Mouse (Mus musculus) midbrain, embryonic 10.5 days (tissue): ENCODE results near the gene Crtam. TPM values are rescaled to one million over a fixed set of nuclear protein-coding genes. Genes with fewer than 3 reads are reported as not detected.

ENCODE experiments used
- DNase-seq: peaks from one replicate; pipeline ENCODE4 v3.0.0-alpha.2; 2017; ENCODE audit warnings: low spot score
- H3K27ac ChIP-seq: fragments of 300-500 bp; sonication (generic); replicated peaks from 2 replicates; pipeline ENCODE4 v1.5.1; 2016; ENCODE audit warnings: mild to moderate bottlenecking
- H3K27me3 ChIP-seq: fragments of 300-500 bp; sonication (generic); 2 replicates; pipeline ENCODE4 v1.6.1; 2016; ENCODE audit warnings: low read depth, mild to moderate bottlenecking; ENCODE audit not compliant: poor library complexity, severe bottlenecking
- H3K36me3 ChIP-seq: fragments of 300-500 bp; sonication (generic); 2 replicates; pipeline ENCODE4 v1.6.1; 2016; ENCODE audit warnings: mild to moderate bottlenecking, moderate library complexity
- H3K4me1 ChIP-seq: fragments of 300-500 bp; sonication (generic); 2 replicates; pipeline ENCODE4 v1.6.1; 2016
- H3K4me3 ChIP-seq: fragments of 300-500 bp; sonication (generic); 2 replicates; pipeline ENCODE4 v1.5.1; 2016; ENCODE audit warnings: mild to moderate bottlenecking, moderate library complexity
- H3K9me3 ChIP-seq: fragments of 300-500 bp; sonication (generic); replicated peaks from 2 replicates; pipeline ENCODE4 v1.6.1; 2016; ENCODE audit warnings: mild to moderate bottlenecking
- WGBS: fragments of 180-500 bp; shearing (Covaris S2); methylation state at CpG from one replicate; pipeline ENCODE4 v1.1.7; 2016; 5-methylcytosine and 5-hydroxymethylcytosine counted together
- polyA plus RNA-seq: library from polyadenylated mRNA; unstranded; fragments of >200 nt; fragmentation: Nextera tagmentation; extraction: Ambion mirVana; gene quantifications from 2 replicates; pipeline ENCODE4 v1.2.1, GENCODE M21; 2016

The Crtam gene
- polyA plus RNA-seq, 1 experiment from 2014 or later, result not detected

- peak; percentile 31 for DNase-seq
- WGBS, result 53% methylated on average over 4 of the region's 4 CpGs
- Histone ChIP-seq H3K36me3 (no peaks in the 10 kb centered on the region), H3K4me3 (no peak overlapping the region), H3K27ac (peak overlapping the region; percentile 74), H3K27me3 (no peaks in the 10 kb centered on the region), H3K9me3 (no peaks in the 10 kb centered on the region), H3K4me1 (peaks cover 11% of the 10 kb centered on the region; the same call in 1 of the 2 replicates)
Measured at GRCm38 (mm10) chr9:40989940-40990588, 14.4 kb downstream of the Crtam start.

DNA sequence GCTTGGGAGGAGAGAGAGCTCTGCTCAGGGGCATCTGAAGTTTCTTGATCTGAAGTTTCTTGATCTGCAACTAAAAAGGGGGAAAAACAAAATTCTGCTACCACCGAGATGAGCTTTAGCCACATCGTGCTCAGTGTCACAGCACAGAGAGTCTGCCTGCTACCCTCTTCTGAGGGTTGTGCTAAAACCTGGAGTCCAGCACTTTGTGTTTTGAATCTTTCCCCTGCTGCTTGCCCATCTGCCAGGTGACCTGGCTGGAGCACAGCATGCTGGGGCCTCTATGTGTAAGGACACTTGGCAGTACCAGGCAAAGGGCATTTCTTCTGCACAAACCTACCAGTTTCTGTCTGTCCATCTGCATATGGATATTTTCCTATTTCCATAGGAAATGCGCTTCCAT is 20.1 kb downstream of the Crtam start:
- no peaks in the 10 kb centered on the region for H3K36me3 ChIP-seq
- no peaks in the 10 kb centered on the region for H3K9me3 ChIP-seq
- H3K4me3 ChIP-seq, result no peak overlapping the region
- no peaks in the 10 kb centered on the region for H3K27me3 ChIP-seq
- 78% methylated on average over 3 of the region's 3 CpGs for WGBS
- H3K4me1 ChIP-seq, result no peaks in the 10 kb centered on the region
- DNase-seq, result no peak
- H3K27ac ChIP-seq, result no peak overlapping the region

DNA sequence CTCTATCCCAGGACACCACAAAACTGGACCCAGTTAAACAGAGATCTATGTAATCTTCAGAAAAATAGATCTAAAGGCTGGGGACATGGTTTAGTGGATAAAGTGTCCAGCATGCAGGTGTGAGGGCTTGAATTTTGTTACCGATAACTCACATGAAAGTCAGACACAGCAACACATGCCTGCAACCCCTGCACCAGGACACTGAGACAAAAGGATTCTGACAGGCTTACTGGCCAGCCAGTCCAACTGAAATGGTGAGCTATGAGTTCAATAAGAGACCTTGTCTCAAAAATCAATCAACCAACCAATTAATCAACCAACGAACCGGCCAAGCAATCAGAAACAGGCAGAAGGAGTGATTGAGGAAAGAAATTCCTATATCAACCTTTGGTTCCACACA is 20.7 kb downstream of the Crtam start:
- Histone ChIP-seq H3K4me1 (no peaks in the 10 kb centered on the region), H3K9me3 (no peaks in the 10 kb centered on the region), H3K36me3 (no peaks in the 10 kb centered on the region), H3K27me3 (no peaks in the 10 kb centered on the region), H3K4me3 (no peak overlapping the region), H3K27ac (no peak overlapping the region)
- DNase-seq, result no peak
- 89% methylated on average over 3 of the region's 3 CpGs for WGBS

GRCm38 (mm10) chr9:40982480-40982879 is 21.9 kb downstream of the Crtam start:
- no peak for DNase-seq
- Histone ChIP-seq H3K27me3 (no peaks in the 10 kb centered on the region), H3K9me3 (no peaks in the 10 kb centered on the region), H3K27ac (no peak overlapping the region), H3K36me3 (no peaks in the 10 kb centered on the region), H3K4me3 (no peak overlapping the region), H3K4me1 (no peaks in the 10 kb centered on the region)
- 43% methylated on average over 6 of the region's 6 CpGs for WGBS

- no peak for DNase-seq
- H3K9me3 ChIP-seq, result no peaks in the 10 kb centered on the region
- WGBS, result 85% methylated on average over 11 of the region's 11 CpGs
- peaks cover 4% of the 10 kb centered on the region; the same call in 1 of the 2 replicates for H3K27me3 ChIP-seq
- no peaks in the 10 kb centered on the region for H3K4me1 ChIP-seq
- no peak overlapping the region for H3K4me3 ChIP-seq
- no peak overlapping the region for H3K27ac ChIP-seq
- no peaks in the 10 kb centered on the region for H3K36me3 ChIP-seq
Measured at GRCm38 (mm10) chr9:40974042-40974801, 30.2 kb downstream of the Crtam start.

DNA sequence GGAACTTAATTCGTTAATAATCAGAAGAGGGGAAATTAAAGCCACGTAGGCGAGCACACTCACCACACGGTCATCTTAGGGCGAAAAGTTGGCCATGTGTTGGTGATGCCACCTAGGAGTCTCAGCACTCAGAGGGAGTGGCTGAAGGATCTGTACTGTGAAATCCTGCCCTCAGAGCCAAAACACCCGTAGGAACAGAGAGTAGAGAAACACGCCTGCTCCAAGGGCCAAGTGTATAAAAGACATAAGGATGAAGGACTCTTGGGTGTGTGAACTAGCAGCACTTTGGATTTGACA is 40.1 kb downstream of the Crtam start:
- H3K27ac ChIP-seq, result peak overlapping the region; percentile 84
- H3K27me3 ChIP-seq, result peaks cover 70% of the 10 kb centered on the region
- peak overlapping the region; percentile 70 for H3K4me3 ChIP-seq
- H3K4me1 ChIP-seq, result peaks cover 27% of the 10 kb centered on the region
- no peak for DNase-seq
- no peaks in the 10 kb centered on the region for H3K36me3 ChIP-seq
- H3K9me3 ChIP-seq, result no peaks in the 10 kb centered on the region
- 16% methylated on average over 7 of the region's 7 CpGs for WGBS

DNA sequence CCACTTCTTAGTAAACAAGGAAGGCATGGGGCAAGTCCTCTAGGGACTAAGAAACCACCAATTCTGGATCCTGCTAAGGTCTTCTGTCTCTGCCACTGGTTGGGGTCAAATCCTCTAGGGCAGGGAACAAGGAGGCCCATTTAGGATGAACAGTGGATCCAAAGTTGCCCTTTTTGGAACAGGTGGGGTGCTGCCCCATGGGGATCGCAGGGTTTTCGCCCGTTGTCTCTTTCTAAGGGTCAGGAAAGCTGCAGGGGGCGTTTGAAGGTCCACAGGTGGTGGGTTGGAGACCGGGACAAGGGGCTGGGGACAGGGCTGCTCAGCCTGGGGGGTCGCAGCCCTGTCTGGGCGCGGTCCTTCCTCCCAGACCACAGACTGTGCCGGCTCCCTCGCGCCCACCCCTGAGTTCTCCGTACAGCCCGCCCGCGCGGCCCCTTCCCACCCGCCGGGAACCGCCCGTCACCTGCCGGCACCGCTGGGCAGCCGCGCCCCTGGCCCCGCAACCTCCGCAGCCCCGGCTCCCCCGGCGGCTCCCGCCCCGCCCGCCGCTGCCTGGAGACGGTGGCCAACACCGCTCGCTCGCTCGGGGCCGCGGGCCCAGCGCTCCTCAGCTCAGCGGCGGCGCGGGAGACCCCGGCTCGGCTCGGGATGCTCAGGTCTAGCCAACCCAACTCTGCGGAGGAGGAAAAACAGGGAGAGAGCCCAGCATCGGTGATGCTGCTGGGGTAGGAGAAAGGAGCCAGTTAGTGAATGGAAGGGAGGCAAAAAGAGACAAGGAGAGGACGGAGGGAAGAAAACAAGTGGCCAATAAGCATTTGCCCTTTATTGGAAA is 40.6 kb downstream of the Crtam start, which contains the start of gene Jhy:
TSS of gene Jhy (minus strand) at position 533 of the 832 bp plus-strand sequence.
- peak; percentile 53 for DNase-seq
- WGBS, result under 1% methylated on average over 48 of the region's 51 CpGs
- H3K4me3 ChIP-seq, result peak within 1 kb of the TSS; percentile 70
- no peaks in the 10 kb centered on the region for H3K36me3 ChIP-seq
- H3K4me1 ChIP-seq, result peaks cover 27% of the 10 kb centered on the region
- no peaks in the 10 kb centered on the region for H3K9me3 ChIP-seq
- H3K27me3 ChIP-seq, result peaks cover 70% of the 10 kb centered on the region
- peak within 1 kb of the TSS; percentile 84 for H3K27ac ChIP-seq

DNA sequence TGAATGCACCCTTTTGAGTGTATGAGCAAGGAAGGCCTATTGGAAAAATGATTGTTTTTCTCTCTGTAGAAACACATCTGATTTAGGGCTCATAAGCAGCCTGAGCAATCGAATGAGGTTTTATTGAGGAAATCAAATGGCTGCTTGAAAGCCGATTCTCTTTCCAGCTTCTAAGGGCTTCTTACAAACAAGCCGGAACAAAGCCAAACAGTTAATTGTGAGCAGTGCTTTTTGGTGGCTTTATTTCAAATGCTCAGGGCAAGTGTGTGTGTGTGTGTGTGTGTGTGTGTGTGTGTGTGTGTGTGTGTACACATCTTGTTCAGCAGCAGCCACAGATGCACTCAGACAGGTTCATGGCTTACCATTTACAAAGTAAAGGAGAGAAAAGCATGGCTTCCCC is 43.0 kb downstream of the Crtam start:
- no peak for DNase-seq
- no peaks in the 10 kb centered on the region for H3K9me3 ChIP-seq
- peaks cover 27% of the 10 kb centered on the region for H3K4me1 ChIP-seq
- H3K27me3 ChIP-seq, result peaks cover 66% of the 10 kb centered on the region
- H3K4me3 ChIP-seq, result no peak overlapping the region
- WGBS, result 73% methylated on average over 3 of the region's 3 CpGs
- no peaks in the 10 kb centered on the region for H3K36me3 ChIP-seq
- peak overlapping the region; percentile 57; the same call in 1 of the 2 replicates for H3K27ac ChIP-seq

GRCm38 (mm10) chr9:40949039-40949615 is 55.3 kb downstream of the Crtam start:
- 42% methylated on average over 18 of the region's 18 CpGs for WGBS
- Histone ChIP-seq H3K27ac (peak overlapping the region; percentile 69), H3K27me3 (peaks cover 56% of the 10 kb centered on the region), H3K4me3 (peak overlapping the region; percentile 29; the same call in 1 of the 2 replicates), H3K9me3 (no peaks in the 10 kb centered on the region), H3K36me3 (no peaks in the 10 kb centered on the region), H3K4me1 (peaks cover 16% of the 10 kb centered on the region)
- DNase-seq, result peak; percentile 47

- Histone ChIP-seq H3K27ac (peak overlapping the region; percentile 69; the same call in 1 of the 2 replicates), H3K36me3 (no peaks in the 10 kb centered on the region), H3K4me3 (no peak overlapping the region), H3K4me1 (peaks cover 16% of the 10 kb centered on the region), H3K27me3 (peaks cover 61% of the 10 kb centered on the region), H3K9me3 (no peaks in the 10 kb centered on the region)
- no peak for DNase-seq
- WGBS, result 95% methylated on average over 6 of the region's 6 CpGs
Measured at GRCm38 (mm10) chr9:40948473-40948872, 56.0 kb downstream of the Crtam start.

GRCm38 (mm10) chr9:40947131-40947530 is 57.3 kb downstream of the Crtam start:
- peaks cover 16% of the 10 kb centered on the region for H3K4me1 ChIP-seq

DNA sequence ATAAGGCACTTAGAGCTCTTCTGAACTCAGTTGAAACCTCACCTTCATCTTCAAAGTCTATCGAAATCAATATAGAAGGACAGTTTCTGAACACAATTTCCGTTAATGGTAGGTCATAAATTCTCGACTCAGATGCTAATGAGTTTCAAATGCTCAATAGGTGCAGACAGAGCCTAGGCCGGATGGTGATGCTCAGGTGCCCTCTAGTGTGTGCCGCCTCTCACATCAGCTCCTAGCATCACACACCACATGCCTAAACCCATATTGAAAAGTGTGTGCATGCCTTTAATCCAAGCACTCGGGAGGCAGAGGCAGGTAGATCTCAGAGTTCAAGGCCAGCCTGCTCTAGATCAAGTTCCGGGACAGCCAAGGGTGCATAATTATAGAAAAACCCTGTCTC is 67.0 kb downstream of the Crtam start:
- no peak for DNase-seq
- no peak overlapping the region for H3K4me3 ChIP-seq
- 71% methylated on average over 7 of the region's 7 CpGs for WGBS

More at GRCm38 (mm10) chr9:40947131-40947530, 57.3 kb downstream of the Crtam start:
- H3K27me3 ChIP-seq, result peaks cover 61% of the 10 kb centered on the region
- no peaks in the 10 kb centered on the region for H3K9me3 ChIP-seq
- H3K27ac ChIP-seq, result no peak overlapping the region
- H3K36me3 ChIP-seq, result no peaks in the 10 kb centered on the region
- no peak for DNase-seq
- H3K4me3 ChIP-seq, result no peak overlapping the region
- WGBS, result 62% methylated on average over 4 of the region's 4 CpGs

More for the DNA sequence above, 67.0 kb downstream of the Crtam start:
- Histone ChIP-seq H3K27ac (no peak overlapping the region), H3K27me3 (no peaks in the 10 kb centered on the region), H3K36me3 (no peaks in the 10 kb centered on the region), H3K4me1 (no peaks in the 10 kb centered on the region), H3K9me3 (no peaks in the 10 kb centered on the region)
